Mouse (Mus musculus): ENCODE data around the gene Cilp. TPM values are rescaled to one million over a fixed set of nuclear protein-coding genes. Genes with fewer than 3 reads are reported as not detected.
"Not testable (repeated sequence)": the region's sequence is repeated elsewhere in the genome, so short reads cannot be mapped to it uniquely, and the experiment has no call there.

The Cilp gene
- total RNA-seq, 2 experiments from 2014 or later = 13.6 to 24.2 TPM

GRCm38 (mm10) chr9:65244036-65244806 is 20.8 kb upstream of the Cilp start:
- no peak for DNase-seq
- intact Hi-C loops (cut with DNase I) = no loop called here

DNA sequence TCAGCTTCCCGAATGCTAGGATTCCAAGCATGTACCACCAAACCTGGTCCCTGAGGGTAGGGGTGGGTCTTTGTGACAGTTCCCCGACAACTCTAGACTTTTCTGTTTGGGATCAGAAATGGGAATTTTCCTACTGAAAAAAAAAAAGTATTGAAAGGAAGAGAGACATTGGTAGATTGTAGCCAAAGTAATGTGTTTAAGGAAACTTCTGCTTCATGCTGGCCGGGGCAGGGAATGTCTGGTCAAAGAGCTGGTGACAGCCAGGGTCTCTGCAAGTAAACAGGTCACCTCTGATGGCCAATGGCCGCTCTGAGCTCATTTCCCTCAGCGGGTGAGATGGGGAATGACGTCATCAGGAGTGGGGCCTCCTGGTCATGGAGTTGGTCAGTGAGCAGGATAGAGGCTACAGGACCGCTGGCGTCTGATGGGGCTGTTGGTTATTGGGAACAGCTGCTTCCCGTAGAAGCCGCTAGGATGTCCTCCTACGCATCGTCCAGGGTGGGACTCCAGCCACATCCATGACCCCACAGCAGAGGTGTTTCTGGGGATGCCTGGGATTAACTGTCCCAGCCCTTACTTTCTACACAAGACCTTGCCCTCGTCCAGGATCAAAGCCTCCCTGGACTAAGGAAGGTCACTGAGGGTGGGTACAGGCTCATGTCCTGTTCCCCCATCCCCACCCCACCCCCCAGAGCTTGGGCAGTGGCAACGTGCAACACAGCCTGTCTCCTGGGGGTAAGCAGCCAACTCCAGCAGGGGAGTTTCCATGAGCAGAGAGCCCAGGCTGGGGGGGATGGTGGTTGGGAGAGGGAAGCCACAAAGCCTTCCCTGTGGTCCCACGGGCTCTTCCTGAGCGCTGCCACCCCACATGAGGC is 17.2 kb upstream of the Cilp start:
- DNase-seq = no peak
- intact Hi-C loops (cut with DNase I) = no loop called here

DNA sequence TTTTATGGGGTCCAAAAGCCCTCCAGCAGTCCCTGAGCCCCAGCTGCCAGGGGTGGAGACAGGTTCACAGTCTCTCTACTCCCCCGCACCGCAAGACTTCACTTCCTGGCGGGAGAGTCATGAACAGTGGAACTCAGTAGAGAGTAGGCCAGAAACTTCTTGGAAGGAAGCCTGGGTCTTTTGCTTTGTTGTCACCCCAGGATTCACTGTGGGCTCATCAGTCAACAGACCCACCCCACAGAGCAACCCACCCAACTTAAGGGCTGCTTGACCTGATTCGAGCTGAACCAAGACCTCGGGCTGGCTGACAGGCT is 16.6 kb upstream of the Cilp start:
- intact Hi-C loops (cut with DNase I) = no loop called here
- DNase-seq = no peak

GRCm38 (mm10) chr9:65252026-65252425 is 13.0 kb upstream of the Cilp start:
- intact Hi-C loops (cut with DNase I) = no loop called here
- DNase-seq = no peak

- peak in 1 of 2 experiments; percentile 47 for DNase-seq
- intact Hi-C loops (cut with DNase I) = no loop called here
These were observed 8.9 kb upstream of the Cilp start for GRCm38 (mm10) chr9:65255906-65256600.

DNA sequence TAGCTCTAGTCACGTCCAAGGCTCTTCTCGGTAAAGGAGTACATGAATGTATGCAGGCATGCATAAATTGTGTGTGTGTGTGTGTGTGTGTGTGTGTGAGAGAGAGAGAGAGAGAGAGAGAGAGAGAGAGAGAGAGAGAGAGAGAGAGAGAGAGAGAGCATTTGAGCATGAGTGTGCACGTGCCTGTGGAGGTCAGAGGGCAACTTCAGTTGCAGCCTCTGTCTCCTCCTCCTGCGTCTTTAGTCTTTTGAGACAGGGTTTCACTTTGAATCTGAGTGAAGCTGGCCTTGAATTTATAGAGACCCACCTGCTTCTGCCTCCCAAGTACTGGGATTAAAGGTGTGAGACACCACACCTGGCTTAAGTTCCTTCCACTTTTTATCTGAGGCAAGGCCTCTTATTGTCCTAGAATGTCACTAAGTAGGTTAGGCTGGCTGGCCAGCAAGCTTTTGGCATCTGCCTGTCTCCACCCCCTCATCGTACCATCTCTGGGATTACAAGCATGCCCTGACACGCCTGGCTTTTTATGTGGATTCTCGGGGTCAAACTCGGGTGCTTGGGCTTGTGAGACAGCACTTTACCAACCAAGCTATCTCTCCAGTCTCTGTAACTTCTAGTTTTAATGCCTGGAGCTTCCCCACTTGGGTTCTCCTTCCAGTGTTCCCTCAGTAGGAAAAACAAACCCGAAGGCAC is 7.6 kb upstream of the Cilp start:
- no peak for DNase-seq
- intact Hi-C loops (cut with DNase I) = no loop called here

- intact Hi-C loops (cut with DNase I) = no loop called here
- DNase-seq = no peak
These were observed 5.6 kb upstream of the Cilp start for GRCm38 (mm10) chr9:65259366-65259765.

- intact Hi-C loops (cut with DNase I) = no loop called here
- peak; percentile 47 to 63 for DNase-seq
These were observed 3.3 kb upstream of the Cilp start for GRCm38 (mm10) chr9:65261591-65262230.

DNA sequence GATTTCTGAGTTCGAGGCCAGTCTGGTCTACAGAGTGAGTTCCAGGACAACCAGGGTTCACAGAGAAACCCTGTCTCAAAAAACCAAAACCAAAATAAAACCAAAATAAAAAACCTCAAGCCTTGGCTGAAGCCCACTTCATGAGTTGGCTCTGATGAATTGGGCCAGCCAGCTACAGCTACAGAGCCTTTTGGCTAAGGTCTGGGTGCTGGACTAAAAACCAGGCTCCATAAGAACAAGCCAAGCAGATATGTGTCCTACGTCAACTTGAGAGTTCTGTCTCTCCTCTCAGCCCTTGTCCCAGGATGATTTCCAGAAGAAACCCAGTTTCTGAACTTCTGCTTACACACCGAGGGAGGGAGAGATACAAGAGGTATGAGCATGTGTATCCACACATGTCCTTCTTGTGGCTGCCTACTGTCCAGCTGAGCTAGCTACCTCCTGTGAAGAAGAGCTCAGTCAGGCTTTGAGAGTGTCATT is 2.3 kb upstream of the Cilp start:
- DNase-seq = no peak
- intact Hi-C loops (cut with DNase I) = no loop called here

GRCm38 (mm10) chr9:65267742-65268515 is 2.9 kb downstream of the Cilp start:
- intact Hi-C loops (cut with DNase I) = no loop called here
- no peak for DNase-seq

DNA sequence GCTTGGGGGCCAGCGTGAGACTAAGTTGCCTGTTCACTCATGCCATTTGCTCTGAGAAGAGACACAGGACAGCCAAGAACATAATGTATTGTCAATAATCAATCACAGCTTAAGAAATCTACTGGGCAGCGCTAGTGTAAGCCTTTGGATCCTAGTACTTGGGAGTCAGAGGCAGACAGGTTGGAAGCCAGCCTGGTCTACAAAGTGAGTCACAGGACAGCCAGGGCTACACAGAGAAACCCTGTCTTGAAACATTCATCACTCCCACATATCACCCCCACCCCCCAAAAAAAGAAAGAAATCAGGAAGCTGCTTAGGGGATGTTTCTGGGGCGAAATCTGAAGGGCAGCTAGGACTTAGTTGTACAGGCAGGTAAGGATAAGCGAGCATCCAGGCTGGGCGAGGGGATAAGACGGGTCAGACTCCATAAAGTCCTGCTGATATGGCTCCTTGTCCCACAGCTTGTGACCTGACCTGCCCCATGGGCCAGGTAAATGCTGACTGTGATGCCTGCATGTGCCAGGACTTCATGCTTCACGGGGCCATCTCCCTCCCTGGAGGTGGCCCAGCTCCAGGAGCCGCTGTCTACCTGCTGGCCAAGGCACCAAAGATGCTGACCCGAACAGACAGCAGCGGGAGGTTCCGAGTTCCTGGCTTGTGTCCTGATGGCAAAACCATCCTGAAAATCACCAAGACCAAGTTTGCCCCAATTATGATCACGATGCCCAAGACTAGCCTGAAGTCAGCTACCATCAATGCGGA is 8.2 kb downstream of the Cilp start:
- no peak for DNase-seq
- intact Hi-C loops (cut with DNase I) = no loop called here

DNA sequence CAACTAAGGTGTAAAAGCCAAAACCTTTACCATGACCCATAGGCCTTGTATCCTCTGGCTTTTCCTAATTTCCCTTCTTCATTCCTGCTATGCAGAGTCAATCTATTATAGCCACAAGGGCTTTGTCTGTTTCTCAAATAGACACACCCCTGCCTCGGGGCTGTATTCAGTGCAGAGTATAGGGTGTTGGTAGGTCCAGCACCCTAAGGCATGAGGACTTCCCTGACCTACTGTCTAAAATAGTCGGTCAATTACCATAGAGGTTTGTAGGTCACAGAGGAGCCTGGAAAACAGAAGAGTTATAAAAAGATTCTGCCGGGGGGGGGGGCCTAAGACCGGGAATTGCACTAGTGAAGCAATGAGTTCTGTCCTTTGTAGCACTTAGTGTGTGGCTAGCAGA is 8.9 kb downstream of the Cilp start:
- intact Hi-C loops (cut with DNase I) = no loop called here
- DNase-seq = no peak

DNA sequence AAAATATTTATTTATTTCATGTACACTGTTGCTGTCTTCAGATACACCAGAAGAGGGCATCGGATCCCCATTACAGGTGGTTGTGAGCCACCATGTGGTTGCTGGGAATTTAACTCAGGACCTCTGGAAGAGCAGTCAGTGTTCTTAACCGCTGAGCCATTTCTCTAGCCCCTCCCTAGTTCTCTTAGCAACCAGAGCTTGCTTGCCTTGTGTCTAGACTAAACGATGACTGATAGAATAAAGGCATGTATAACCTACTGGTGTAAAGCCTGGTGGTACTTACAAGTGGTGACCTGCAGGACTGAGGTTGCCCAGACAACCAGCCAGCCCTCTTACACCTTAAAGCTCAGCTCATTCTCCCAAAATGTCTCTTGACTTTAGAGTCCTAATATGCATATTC is 9.9 kb downstream of the Cilp start:
- DNase-seq; intact Hi-C loops (cut with DNase I): not testable (repeated sequence)

DNA sequence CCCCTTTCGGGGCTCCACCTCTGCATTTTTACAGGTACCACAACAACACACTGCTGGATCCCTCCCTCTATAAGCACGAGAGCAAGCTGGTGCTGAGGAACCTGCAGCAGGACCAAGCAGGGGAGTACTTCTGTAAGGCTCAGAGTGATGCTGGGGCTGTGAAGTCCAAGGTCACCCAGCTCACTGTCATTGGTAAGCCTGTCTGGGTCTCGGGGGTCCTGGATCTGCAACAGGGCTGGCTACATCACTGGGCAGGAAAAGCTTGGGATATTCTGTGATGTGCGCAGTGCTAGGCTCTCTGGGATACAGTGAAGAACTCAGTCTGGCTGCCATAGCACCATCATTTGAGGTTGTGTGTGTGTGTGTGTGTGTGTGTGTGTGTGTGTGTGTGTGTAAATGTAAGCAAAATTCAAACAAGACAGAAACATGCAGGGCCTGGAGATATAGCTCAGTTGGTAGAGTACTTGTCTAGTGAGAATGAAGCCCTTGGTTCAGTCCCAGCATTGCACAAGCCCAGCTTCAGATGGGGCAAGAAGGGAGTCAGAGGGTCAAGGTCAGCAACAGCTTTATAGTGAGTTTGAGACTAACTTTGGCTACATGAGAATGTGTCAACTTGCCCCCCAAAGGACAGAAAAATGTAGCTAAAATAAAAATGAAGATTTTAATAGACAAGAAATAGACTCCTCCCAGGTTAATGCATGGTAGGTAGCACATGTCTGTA is 11.0 kb downstream of the Cilp start:
- no peak for DNase-seq
- intact Hi-C loops (cut with DNase I) = no loop called here

- intact Hi-C loops (cut with DNase I) = loop anchor here (1.0 to 5.0 kb wide), 2 partner anchors 55 to 144 kb away; no protein-coding TSS in a partner anchor
- peak in 1 of 2 experiments; percentile 42 for DNase-seq
These were observed 16.7 kb downstream of the Cilp start for GRCm38 (mm10) chr9:65281536-65282151.

DNA sequence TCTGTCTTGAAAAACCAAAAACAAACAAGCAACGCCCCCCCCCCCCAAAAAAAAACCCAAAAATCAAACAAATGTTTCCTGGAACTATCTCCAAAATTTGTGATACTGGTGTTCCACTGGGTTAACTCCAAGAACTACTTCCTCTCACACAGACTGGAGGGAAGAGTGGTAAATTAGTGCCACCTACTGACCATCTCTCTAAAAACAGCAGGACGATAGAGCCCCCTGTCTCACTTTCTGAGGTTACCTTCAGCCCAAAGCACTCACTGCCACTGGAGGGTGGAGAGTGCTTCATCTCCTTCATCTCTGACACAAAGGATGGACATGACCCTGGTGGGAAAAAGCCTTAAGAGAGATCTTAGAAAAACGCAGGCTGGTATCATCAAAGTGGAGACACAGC is 18.3 kb downstream of the Cilp start:
- intact Hi-C loops (cut with DNase I) = loop anchor here (5.0 kb wide), 1 partner anchor 146 kb away; no protein-coding TSS in a partner anchor
- no peak for DNase-seq

GRCm38 (mm10) chr9:65288252-65288651 is 23.3 kb downstream of the Cilp start:
- DNase-seq; intact Hi-C loops (cut with DNase I): not testable (repeated sequence)

All from gastrocnemius, postnatal 36 days (tissue).